In genomic region chr11:100362979-100363562, GRCm38 (mm10) we compare ENCODE assay signal across 9 mouse cellular contexts. TPM values are rescaled to one million over a fixed set of nuclear protein-coding genes. Genes with fewer than 3 reads are reported as not detected.
DNase-seq lines count a peak whose midpoint lies in the region; ATAC-seq and TF ChIP-seq lines count a peak whose summit lies in the region.
"Had no signal": no experiment of that assay in that cellular context is flagged by ENCODE, and none has a peak within 500 bp of the region (broad histone marks: within the 10 kb centered on the region; RNA-seq: fewer than 3 reads in every experiment).

No protein-coding gene starts in this region.

- peak; percentile 69 to 74 for DNase-seq in heart, postnatal 36 days
- peak; percentile 20 for DNase-seq in layer of hippocampus, adult 9-10 months (ENCODE audit: low spot score)
- DNase-seq in lung, postnatal 25 days (ENCODE audit: low spot score), result peak; percentile 81
- peak; percentile 70 to 73 for DNase-seq in right cerebral cortex, adult 2 months (ENCODE audit: low spot score in 2 of 2)
- peak; percentile 32 for DNase-seq in yolk sac, embryonic 10.5 days (ENCODE audit: low spot score)

- TF ChIP-seq POLR2A in ES-Bruce4 (IDR thresholded peaks at IDR 0.05; ENCODE audit: insufficient read depth, low read length), result no peak
- no peak for TF ChIP-seq POLR2A in bone marrow, adult 2 months (IDR thresholded peaks at IDR 0.05; ENCODE audit: borderline replicate concordance, control insufficient read depth, low read depth, low read length)

- H3K27me3 ChIP-seq in ES-Bruce4 (ENCODE audit: control insufficient read depth, insufficient read depth, low read length, poor library complexity, severe bottlenecking), result no peaks in the 10 kb centered on the region
- H3K27me3 ChIP-seq in embryonic facial prominence, embryonic 13.5 days, result peaks cover 26% of the 10 kb centered on the region

- H3K36me3 ChIP-seq in ES-Bruce4 (ENCODE audit: control insufficient read depth, insufficient read depth, low read length, poor library complexity, severe bottlenecking), result no peaks in the 10 kb centered on the region
- no peaks in the 10 kb centered on the region for H3K36me3 ChIP-seq in embryonic facial prominence, embryonic 13.5 days
- H3K36me3 ChIP-seq: heart, embryonic 13.5 days had no signal

- H3K4me3 ChIP-seq in ES-Bruce4 (ENCODE audit: low read depth, low read length), result no peak overlapping the region
- H3K4me3 ChIP-seq in bone marrow, adult 2 months (replicated peaks; ENCODE audit: control insufficient read depth, low read depth, low read length), result no peak overlapping the region
- no peak overlapping the region for H3K4me3 ChIP-seq in embryonic facial prominence, embryonic 13.5 days
- H3K4me3 ChIP-seq: heart, embryonic 13.5 days had no signal

- TF ChIP-seq CTCF in ES-Bruce4 (IDR thresholded peaks at IDR 0.05; ENCODE audit: low read depth, low read length), result peak; percentile 91
- TF ChIP-seq CTCF in bone marrow, adult 2 months (IDR thresholded peaks at IDR 0.05; ENCODE audit: control insufficient read depth, insufficient read depth, low read length), result peak; percentile 76

- peak overlapping the region; percentile 3; the same call in 1 of the 2 replicates for H3K4me2 ChIP-seq in embryonic facial prominence, embryonic 13.5 days
- H3K4me2 ChIP-seq: heart, embryonic 13.5 days had no signal

- TF ChIP-seq EP300 in ES-Bruce4 (IDR thresholded peaks at IDR 0.05; ENCODE audit: insufficient read depth, low read depth, low read length), result no peak

- ATAC-seq in embryonic facial prominence, embryonic 13.5 days (ENCODE audit: insufficient number of reproducible peaks, insufficient read depth, low FRiP score, low TSS enrichment, low read depth), result no peak

- no peaks in the 10 kb centered on the region for H3K9me3 ChIP-seq in ES-Bruce4 (replicated peaks; ENCODE audit: control insufficient read depth, insufficient read depth, low read length, poor library complexity, severe bottlenecking)
- H3K9me3 ChIP-seq in embryonic facial prominence, embryonic 13.5 days, result no peaks in the 10 kb centered on the region
- H3K9me3 ChIP-seq: heart, embryonic 13.5 days had no signal

- no peak overlapping the region for H3K27ac ChIP-seq in ES-Bruce4 (ENCODE audit: insufficient read depth, low read length)
- H3K27ac ChIP-seq in bone marrow, adult 2 months (ENCODE audit: control insufficient read depth, insufficient read depth, low read depth, low read length, poor library complexity), result no peak overlapping the region
- H3K27ac ChIP-seq in embryonic facial prominence, embryonic 13.5 days, result no peak overlapping the region
- H3K27ac ChIP-seq: heart, embryonic 13.5 days had no signal

- no peak overlapping the region for H3K9ac ChIP-seq in ES-Bruce4 (ENCODE audit: low read depth, poor library complexity, severe bottlenecking)
- H3K9ac ChIP-seq in embryonic facial prominence, embryonic 13.5 days, result no peak overlapping the region
- H3K9ac ChIP-seq: heart, embryonic 13.5 days had no signal

- peaks cover 2% of the 10 kb centered on the region for H3K4me1 ChIP-seq in ES-Bruce4 (ENCODE audit: control insufficient read depth, insufficient read depth, low read length)
- no peaks in the 10 kb centered on the region for H3K4me1 ChIP-seq in bone marrow, adult 2 months (ENCODE audit: control insufficient read depth, insufficient read depth, low read length)
- H3K4me1 ChIP-seq in embryonic facial prominence, embryonic 13.5 days, result peaks cover 6% of the 10 kb centered on the region; the same call in 1 of the 2 replicates

- intact Hi-C loops in heart, postnatal 36 days (cut with DNase I), result loop anchor here (1.0 to 5.0 kb wide), 4 partner anchors 26 to 194 kb away; partner anchors contain the start of gene Klhl11

- 13% methylated on average over 12 of the region's 12 CpGs for WGBS in bone marrow, adult 2 months
- WGBS in embryonic facial prominence, embryonic 13.5 days, result 12% methylated on average over 12 of the region's 12 CpGs

RNA-seq across cellular contexts. Expression of gene Hap1, which starts 7.1 kb away (rescaled TPM):
- polyA plus RNA-seq in ES-Bruce4 (2011; ENCODE audit: insufficient read depth, insufficient read length, low read depth, missing spikeins), result 12.7 and 13.6 TPM in 2 replicates
- 1.1 and 11.9 TPM in 2 replicates for polyA plus RNA-seq in bone marrow, adult 2 months (2011; ENCODE audit: insufficient read depth, insufficient read length, low replicate concordance, missing spikeins)
- polyA plus RNA-seq in embryonic facial prominence, embryonic 13.5 days (2015; fragmentation: Nextera tagmentation; extraction: Ambion mirVana), result 5.9 and 7.6 TPM in 2 replicates
- total RNA-seq in heart, postnatal 36 days (2021), result 1 to 10 TPM; 1.6 to 1.8 TPM

RNA-seq across cellular contexts. Expression of gene Gast, which starts 28.9 kb away (rescaled TPM):
- polyA plus RNA-seq in ES-Bruce4 (2011; ENCODE audit: insufficient read depth, insufficient read length, low read depth, missing spikeins), result not detected in 2 replicates
- polyA plus RNA-seq in bone marrow, adult 2 months (2011; ENCODE audit: insufficient read depth, insufficient read length, low replicate concordance, missing spikeins), result not detected in 2 replicates
- 1.2 TPM in 1 of 2 replicates, not detected in the other for polyA plus RNA-seq in embryonic facial prominence, embryonic 13.5 days (2015; fragmentation: Nextera tagmentation; extraction: Ambion mirVana)
- not detected for total RNA-seq in heart, postnatal 36 days (2021)
- polyA plus RNA-seq: heart, embryonic 13.5 days had no signal

RNA-seq across cellular contexts. Expression of gene Jup, which starts 34.5 kb away (rescaled TPM):
- polyA plus RNA-seq in ES-Bruce4 (2011; ENCODE audit: insufficient read depth, insufficient read length, low read depth, missing spikeins), result 166 and 171 TPM in 2 replicates
- polyA plus RNA-seq in bone marrow, adult 2 months (2011; ENCODE audit: insufficient read depth, insufficient read length, low replicate concordance, missing spikeins), result 11.1 and 14.8 TPM in 2 replicates
- 104 TPM in 2 replicates for polyA plus RNA-seq in embryonic facial prominence, embryonic 13.5 days (2015; fragmentation: Nextera tagmentation; extraction: Ambion mirVana)
- 100 to 1,000 TPM; 252 to 272 TPM for total RNA-seq in heart, postnatal 36 days (2021)

RNA-seq across cellular contexts. Expression of gene Eif1, which starts 43.4 kb away (rescaled TPM):
- 718 and 769 TPM in 2 replicates for polyA plus RNA-seq in ES-Bruce4 (2011; ENCODE audit: insufficient read depth, insufficient read length, low read depth, missing spikeins)
- 807 and 1,107 TPM in 2 replicates for polyA plus RNA-seq in bone marrow, adult 2 months (2011; ENCODE audit: insufficient read depth, insufficient read length, low replicate concordance, missing spikeins)
- 1,424 and 1,667 TPM in 2 replicates for polyA plus RNA-seq in embryonic facial prominence, embryonic 13.5 days (2015; fragmentation: Nextera tagmentation; extraction: Ambion mirVana)
- total RNA-seq in heart, postnatal 36 days (2021), result 1,000 to 10,000 TPM; 1,603 to 1,774 TPM

RNA-seq across cellular contexts. Expression of gene P3h4, which starts 51.6 kb away (rescaled TPM):
- 13.3 and 16.8 TPM in 2 replicates for polyA plus RNA-seq in ES-Bruce4 (2011; ENCODE audit: insufficient read depth, insufficient read length, low read depth, missing spikeins)
- 0.45 and 3.9 TPM in 2 replicates for polyA plus RNA-seq in bone marrow, adult 2 months (2011; ENCODE audit: insufficient read depth, insufficient read length, low replicate concordance, missing spikeins)
- 52.2 and 57.2 TPM in 2 replicates for polyA plus RNA-seq in embryonic facial prominence, embryonic 13.5 days (2015; fragmentation: Nextera tagmentation; extraction: Ambion mirVana)
- 10 to 100 TPM; 16.3 to 18.2 TPM for total RNA-seq in heart, postnatal 36 days (2021)

Comparison
In these comparisons a context has a peak if more than half of its experiments do, and no peak if none do; other contexts are left out.
1. DNase-seq: peak in every context shown above with its lines; median percentile 81 in lung, postnatal 25 days; 72 in heart, postnatal 36 days; 72 in right cerebral cortex, adult 2 months; 32 in yolk sac, embryonic 10.5 days; 20 in layer of hippocampus, adult 9-10 months.